Mouse (Mus musculus): ENCODE data around the gene Wwc2.
A peak's percentile ranks its signal among the peaks of the same experiment; 100 is the strongest.

Wwc2 gene

GRCm38 (mm10) chr8:47990911-47991820, at the start of gene Wwc2:
Gene Wwc2, minus strand, starts transcription at chr8:47990924.
- DNase-seq (ENCODE audit: low read depth, low spot score): peak; percentile 87

DNA sequence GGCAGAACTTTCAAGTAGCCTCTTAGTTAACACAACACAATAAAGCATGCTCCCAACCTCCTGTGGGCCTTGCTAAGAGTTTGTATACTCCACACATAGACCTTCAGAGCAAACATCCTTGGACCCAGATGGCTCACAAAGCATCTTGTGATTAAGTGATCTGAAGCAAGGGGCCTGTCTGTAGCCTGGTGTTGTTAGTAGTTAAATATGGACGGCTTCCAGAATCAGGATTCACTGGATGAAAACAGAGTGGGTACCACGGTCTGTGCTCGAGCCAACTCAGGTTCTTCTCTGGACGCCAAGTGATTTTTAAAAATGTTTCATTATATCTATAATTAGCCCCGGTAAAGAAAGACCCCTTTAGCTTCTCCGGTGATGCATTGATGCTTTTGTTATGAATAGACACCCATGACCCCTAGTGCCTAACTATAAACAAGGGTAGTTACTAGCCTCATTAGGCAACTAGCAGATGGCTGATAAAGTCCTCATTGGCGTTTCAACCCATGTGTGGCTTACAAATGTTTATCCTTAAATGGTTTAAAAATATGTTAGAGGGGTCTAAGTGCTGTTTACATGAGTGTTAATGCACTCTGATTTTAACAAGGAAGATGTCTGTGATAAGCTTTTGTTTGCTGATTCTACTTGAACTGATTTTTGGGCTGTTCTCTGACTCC, 47.7 kb upstream of the Wwc2 start:
- no peak for DNase-seq (ENCODE audit: low read depth, low spot score)

DNA sequence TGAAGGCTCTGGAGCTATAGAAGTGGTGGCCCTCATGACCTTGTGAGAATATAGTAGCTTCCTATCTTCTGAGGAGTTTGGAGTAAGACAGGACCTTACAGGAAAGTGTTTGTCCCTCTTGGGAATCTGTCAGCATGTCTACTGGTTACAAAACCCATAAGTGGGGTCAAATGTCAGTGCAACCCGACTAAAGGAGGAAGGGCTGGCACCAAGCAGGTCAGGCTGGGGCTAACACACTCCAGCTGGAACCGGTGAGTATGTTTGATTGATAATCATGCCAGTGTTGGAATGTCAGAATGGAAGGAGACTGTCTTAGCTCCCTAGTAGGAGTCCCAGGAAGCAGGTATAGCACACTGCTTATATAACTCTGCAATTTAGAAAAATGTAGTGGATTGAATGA, 41.3 kb upstream of the Wwc2 start:
- no peak for DNase-seq (ENCODE audit: low read depth, low spot score)

- no peak for DNase-seq (ENCODE audit: low read depth, low spot score)
These were observed 39.9 kb upstream of the Wwc2 start for GRCm38 (mm10) chr8:48030667-48031066.

- DNase-seq (ENCODE audit: low read depth, low spot score): no peak
These were observed 36.1 kb upstream of the Wwc2 start for GRCm38 (mm10) chr8:48026796-48027195.

- peak; percentile 83 for DNase-seq (ENCODE audit: low read depth, low spot score)
These were observed 32.5 kb upstream of the Wwc2 start for GRCm38 (mm10) chr8:48023206-48023605.

DNA sequence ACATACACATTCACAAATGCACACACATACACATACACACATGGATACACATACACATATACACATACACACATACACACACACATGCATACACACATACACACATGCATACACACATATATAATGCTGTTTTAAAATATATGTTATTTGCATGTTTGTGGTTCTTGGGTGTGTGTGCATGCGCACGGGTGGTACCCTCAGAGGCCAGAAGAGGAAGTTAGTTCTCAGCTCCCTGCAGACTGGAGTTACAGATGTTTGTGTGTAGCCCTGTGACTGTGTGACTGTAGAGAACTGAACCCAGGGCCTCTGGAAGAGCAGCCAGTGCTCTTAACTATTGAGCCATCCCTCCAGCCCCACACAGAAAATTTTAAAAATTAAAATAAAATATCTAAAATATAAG, 29.0 kb upstream of the Wwc2 start:
- DNase-seq (ENCODE audit: low read depth, low spot score): no peak

DNA sequence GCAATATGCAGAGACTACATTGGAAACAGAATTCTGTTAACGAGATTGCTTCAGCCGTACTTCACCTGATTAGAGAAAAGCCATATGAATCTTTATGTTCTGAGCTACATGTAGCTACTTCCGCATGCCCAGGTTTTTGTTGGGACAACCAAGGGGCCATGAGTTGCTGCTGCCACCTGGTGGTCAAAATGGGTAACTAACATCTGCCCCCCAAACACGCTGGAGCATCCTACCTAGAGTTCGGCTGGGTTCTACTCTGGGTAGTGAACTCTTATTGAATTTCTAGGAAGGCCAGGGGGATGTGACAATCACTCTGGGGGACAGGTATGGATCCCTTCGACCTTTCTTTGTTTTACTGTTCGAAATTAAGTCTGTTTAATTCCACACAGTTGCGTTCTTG, 25.8 kb upstream of the Wwc2 start:
- peak; percentile 90 for DNase-seq (ENCODE audit: low read depth, low spot score)

DNA sequence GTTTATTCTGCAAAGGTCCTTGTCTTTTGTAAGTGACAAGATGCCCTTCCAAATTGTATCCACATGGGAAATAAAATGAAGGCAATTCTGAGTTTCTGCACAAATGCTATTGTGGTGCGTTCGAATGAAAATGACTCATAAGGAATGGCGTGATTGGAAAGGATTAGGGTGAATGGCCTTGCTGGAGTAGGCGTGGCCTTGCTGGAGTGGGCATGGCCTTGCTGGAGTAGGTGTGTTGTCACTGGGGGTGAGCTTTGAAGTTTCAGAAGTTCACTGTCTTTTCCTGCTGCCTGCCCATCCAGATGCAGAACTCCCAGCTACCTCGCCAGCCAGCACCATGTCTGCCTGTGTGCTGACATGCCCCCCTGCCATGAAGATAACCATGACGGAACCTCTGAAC, 23.7 kb upstream of the Wwc2 start:
- peak; percentile 81 for DNase-seq (ENCODE audit: low read depth, low spot score)

DNA sequence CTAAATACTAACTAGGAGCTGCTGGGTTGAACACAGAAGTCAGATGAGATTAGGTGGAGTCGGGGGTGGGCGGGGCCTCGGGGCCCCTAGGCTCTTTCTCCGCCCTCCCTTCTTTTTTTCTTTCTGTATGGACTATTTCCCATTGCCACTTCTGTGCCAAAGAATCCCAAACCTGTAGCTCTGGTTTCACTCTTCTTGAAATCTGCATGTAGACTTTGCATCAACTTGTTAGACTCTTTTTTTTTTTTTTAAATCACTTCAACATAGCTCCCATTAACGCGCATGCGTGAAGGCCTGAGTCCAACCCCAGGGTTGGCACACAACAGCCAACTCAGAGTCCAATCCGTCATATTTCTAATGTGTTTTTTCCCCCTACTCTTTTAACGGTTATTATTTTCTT, 22.6 kb upstream of the Wwc2 start:
- no peak for DNase-seq (ENCODE audit: low read depth, low spot score)

- DNase-seq (ENCODE audit: low read depth, low spot score): no peak
These were observed 21.1 kb upstream of the Wwc2 start for GRCm38 (mm10) chr8:48011871-48012270.

DNA sequence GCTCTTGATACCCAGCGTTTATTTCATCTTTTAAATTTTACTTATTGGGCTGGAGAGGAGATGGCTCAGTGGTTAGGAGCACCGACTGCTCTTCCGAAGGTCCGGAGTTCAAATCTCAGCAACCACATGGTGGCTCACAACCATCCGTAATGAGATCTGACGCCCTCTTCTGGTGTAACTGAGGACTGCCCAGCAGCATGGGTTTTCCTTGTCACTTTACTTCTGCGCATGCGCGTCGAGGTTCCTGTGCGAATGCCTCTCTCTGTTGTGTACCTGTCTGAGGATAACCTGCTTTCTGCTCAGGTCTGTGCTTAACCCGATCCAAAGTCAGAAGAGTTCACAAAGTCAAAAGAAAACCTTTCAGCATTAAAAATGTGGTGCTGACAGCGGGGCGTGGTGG, 20.3 kb upstream of the Wwc2 start:
- peak; percentile 80 for DNase-seq (ENCODE audit: low read depth, low spot score)

DNA sequence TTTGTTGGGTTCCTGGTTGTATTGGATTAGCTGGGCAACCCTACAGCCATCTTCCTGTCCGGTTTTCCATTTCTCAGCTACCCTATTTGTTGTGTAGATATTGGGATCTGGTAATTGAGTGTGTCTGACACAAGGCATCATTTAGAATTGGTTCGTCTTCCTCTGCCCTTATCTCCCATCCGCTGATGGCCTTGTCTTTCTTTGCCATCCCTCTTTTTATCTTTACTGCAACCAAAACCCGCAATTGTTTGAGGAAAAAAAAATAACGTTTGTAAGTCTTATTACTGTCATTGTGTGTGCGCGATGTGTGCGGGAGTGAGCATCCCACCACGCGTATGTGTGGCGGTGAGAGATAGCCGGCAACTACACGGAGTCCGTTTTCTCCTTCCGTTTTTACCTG, 18.7 kb upstream of the Wwc2 start:
- DNase-seq (ENCODE audit: low read depth, low spot score): no peak

- peak; percentile 85 for DNase-seq (ENCODE audit: low read depth, low spot score)
These were observed 18.2 kb upstream of the Wwc2 start for GRCm38 (mm10) chr8:48008936-48009335.

DNA sequence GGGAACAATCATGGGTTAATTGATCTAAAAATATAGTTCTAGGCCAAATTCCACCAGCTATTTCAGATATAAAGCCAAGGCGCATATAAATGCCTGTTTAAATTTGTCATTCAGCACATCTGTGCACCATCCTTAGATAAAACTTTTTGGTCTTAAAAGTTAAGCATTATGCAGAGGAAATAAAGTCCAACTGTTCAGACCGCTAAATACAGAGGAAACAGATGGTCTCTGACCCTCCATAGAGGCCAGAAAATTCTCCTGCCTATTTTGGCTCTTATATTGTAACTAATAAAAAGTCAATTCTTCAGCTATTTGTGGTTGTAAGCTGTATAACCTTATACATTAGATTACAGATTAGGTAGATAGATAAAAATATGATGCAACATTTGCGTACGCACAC, 16.1 kb upstream of the Wwc2 start:
- no peak for DNase-seq (ENCODE audit: low read depth, low spot score)

- peak; percentile 76 for DNase-seq (ENCODE audit: low read depth, low spot score)
These were observed 11.8 kb upstream of the Wwc2 start for GRCm38 (mm10) chr8:48002551-48002950.

- DNase-seq (ENCODE audit: low read depth, low spot score): no peak
These were observed 10.7 kb upstream of the Wwc2 start for GRCm38 (mm10) chr8:48001395-48001794.

- peak; percentile 83 for DNase-seq (ENCODE audit: low read depth, low spot score)
These were observed 6.0 kb upstream of the Wwc2 start for GRCm38 (mm10) chr8:47996712-47997111.

DNA sequence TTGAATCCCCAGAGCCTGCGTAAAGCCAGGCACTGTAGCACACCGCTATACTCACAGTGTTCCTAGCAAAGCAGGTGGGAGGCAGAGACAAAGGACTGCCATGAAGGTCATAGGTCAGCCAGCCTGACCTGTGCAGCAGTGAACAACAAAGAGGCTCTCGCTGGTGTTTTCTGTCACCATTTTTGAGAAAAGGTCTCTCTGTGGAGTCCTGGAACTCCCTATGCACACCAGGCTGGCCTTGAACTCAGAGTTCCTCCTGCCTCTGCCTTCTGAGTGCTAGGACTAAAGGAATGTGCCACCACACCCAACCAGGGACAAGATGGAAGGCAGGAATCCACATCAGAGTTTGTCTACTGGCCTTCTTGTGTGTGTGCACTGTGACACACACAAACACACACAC, 5.4 kb upstream of the Wwc2 start:
- peak; percentile 76 for DNase-seq (ENCODE audit: low read depth, low spot score)

- no peak for DNase-seq (ENCODE audit: low read depth, low spot score)
These were observed 4.7 kb upstream of the Wwc2 start for GRCm38 (mm10) chr8:47995391-47995790.

GRCm38 (mm10) chr8:47994618-47995274, 4.0 kb upstream of the Wwc2 start:
- DNase-seq (ENCODE audit: low read depth, low spot score): peak; percentile 72

- peak; percentile 99 for DNase-seq (ENCODE audit: low read depth, low spot score)
These were observed 345 bp downstream of the Wwc2 start for GRCm38 (mm10) chr8:47990386-47990772.

Data from ZHBTc4 (cell line).